Mouse (Mus musculus) heart, adult 11 months (tissue): Measurements from ENCODE around the gene Gm20388.
A peak's percentile ranks its signal among the peaks of the same experiment; 100 is the strongest.

Experiments used
- DNase-seq: peaks from one replicate; pipeline ENCODE4 v3.0.0; 2022

Gm20388 gene

DNA sequence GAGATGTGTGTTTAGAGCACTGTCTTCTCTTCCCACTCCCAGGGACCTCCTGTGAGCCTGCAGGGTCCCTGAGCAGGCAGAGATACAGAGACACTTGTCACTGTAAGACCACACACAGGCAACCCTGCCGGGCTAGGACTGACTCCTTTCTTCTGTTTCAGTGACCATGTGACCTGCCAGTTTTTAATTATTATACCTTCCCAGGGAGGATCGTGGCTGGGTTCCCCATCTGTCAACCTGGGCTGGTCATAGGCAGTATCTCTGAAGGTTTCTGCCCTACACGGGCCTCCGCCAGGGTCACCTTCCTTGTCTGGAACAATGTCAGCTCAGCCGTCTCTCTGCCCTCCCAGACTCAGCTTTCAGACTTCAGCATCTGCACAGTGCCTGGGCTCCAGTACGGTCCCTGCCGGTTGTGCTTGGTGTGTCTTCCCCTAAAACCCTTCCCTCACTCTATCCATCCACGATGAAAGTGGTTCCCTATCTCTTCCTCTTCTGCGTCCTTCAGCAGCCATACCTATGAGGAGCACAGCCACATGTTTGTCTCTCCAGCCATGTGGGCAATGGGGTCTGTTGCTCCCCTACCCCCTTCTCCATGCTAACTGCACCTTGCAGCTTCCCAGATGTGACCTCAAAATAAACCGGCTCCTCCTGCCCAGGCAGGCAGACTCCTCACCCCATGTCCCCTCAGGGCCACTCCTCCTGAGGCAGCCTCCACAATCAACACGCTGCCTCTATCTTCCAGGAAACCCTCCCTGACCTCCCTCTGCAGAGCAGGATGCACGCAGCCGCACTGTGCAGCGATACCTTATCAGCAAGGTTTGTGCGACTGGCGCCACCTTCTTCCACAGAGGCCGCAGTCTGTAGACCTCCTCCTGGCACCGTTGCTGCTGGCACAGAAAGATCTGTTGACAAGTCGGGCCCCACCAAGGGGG is 2825.2 kb downstream of the Gm20388 start:
- DNase-seq, result peak; percentile 94

GRCm38 (mm10) chr8:122736623-122737022 is 2826.0 kb downstream of the Gm20388 start:
- no peak for DNase-seq

GRCm38 (mm10) chr8:122737071-122737470 is 2826.4 kb downstream of the Gm20388 start:
- no peak for DNase-seq

DNA sequence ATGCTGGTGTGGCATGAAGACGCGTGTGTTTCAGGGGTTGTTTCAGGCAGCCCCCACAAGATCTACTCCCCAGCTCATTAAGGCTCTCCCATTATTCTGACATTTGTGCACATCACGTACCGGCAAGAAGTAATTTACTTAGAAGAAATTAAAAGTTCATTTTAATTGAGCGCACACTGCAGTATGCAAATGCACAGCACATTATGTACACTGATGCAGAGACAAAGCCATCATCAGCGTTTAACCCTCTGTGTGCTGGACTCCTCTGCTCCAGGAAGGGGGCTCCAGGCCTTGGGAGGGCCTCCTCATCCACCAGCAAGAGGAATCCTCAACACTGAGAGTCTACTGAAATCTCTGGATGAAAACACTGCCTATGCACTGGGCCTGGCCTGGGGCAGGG is 2827.2 kb downstream of the Gm20388 start:
- DNase-seq, result no peak

DNA sequence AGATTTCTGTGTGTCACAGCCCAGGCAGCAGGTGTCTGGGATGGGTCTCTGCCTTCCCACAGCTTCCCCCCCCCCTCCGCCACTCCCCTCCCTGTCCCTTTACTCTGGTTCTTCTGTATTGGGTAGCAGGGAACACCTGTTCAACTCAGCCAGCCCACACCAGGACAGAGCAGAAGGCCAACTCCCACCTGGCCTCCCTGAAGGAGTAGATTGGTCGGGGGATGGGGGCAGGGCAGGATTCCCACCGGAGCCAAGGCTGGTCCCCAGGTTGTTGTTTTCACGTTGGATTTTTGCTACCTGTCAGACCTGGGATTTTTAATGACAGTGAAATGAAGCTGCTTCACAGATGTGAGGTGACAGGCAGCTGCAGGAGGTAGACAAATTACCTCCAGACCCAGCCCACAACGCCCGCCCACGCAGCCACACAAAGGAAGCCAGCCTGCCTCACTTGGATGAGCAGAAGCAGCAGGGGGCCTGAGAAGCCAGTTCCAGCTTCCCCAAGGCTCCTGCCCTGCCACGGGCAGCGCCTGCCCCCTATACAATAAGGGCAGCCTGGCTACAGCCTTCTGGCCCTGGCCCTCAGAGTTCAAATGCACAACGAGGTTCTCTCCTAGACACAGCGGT is 2828.6 kb downstream of the Gm20388 start:
- DNase-seq, result no peak

- DNase-seq, result no peak
Measured at GRCm38 (mm10) chr8:122742471-122742870, 2831.8 kb downstream of the Gm20388 start.

DNA sequence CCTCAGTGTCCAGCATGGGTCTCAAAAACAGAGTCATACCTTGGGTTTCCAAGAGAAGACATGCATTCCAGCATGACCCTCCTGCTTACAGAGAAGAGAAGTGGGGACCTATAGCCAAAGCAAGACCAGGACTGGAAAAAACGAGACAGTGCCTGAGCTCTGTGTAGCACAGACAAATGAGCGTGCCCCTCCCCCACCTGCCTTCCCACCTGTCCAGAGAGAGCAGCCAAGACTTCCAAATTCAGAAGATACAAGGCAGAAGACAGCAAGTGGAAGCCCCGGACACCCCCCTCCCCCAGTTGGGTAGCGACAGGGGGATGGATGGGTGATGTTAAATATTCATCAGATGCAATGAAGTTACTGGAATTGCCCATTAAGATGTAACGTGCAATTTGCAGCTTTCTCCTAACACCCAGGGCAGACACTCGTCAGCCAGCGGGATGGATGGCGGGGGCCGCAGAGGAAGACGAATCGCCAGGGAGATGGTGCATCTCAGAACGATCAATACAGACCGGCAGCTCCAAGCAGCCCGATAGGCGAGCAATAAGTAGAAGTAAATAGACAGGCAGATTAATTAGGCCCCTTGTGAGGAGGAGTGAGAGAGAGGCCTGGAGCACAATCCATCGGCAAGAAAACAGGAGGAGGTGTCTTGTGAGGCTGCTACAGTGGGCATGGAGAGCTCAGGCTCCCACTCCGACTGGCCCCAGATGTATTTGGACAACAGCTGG is 2834.5 kb downstream of the Gm20388 start:
- DNase-seq, result no peak

DNA sequence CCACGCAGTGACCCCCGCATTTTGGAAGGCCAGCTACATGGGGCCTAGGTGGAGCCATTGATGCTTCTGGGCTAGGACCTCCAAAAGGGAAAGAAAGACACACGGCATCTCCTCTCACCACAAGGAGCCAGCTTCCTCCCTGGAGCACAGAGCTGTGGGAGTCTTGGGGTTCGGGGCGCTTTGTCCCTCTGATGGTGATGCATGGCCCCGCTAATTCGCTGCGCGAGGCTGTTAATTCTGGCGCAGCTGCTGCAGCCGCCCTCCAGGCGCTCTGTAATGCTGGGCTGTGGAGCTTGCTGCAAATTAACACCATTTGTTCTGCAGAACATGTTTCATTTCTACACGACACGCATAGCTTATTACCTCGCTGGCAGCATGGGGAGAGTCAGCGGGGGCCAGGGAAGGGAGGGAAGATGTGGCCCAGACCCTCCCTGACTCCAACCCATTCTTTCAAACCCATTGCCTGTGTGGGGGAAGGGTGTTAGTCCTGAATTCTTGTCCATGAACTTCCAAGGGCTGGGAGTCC is 2835.2 kb downstream of the Gm20388 start:
- DNase-seq, result no peak

DNA sequence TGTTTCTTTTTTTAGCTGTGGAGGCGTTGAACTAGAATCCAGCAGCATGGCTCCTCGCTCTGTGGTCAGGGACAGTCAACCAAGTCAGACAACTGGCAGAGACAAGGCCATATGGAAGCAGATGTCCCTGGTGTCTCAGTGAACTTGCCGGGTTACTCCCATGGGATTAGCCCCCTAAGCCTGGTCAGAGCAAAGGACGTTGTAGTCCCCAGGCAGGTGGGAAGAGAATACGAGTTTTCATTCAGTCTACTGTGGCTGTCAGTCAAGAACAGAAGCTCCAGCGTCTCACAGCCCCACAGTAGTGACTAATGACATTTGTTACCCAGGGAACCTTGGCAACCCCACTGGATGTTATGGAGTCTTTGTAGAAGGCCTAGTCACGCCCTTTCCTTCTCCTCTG is 2835.8 kb downstream of the Gm20388 start:
- no peak for DNase-seq

DNA sequence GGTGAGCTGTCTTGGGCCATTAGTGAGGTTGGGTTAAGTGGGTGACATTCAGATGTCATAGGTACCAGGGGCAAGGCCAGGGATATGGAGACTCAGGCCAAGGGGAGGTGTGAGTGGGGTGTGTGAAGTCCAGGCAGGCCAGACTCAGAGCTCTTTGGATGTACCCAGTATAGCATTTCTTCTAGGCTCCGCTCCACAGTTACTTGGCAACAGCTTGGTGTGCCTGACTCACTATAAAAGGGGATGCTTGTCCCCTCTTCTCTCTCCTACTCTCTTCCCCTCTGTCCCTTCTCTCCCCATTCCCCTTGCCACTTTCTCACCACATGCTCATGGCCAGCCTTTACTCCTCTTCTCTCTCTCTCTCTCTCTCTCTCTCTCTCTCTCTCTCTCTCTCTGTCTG is 2837.2 kb downstream of the Gm20388 start:
- no peak for DNase-seq

DNA sequence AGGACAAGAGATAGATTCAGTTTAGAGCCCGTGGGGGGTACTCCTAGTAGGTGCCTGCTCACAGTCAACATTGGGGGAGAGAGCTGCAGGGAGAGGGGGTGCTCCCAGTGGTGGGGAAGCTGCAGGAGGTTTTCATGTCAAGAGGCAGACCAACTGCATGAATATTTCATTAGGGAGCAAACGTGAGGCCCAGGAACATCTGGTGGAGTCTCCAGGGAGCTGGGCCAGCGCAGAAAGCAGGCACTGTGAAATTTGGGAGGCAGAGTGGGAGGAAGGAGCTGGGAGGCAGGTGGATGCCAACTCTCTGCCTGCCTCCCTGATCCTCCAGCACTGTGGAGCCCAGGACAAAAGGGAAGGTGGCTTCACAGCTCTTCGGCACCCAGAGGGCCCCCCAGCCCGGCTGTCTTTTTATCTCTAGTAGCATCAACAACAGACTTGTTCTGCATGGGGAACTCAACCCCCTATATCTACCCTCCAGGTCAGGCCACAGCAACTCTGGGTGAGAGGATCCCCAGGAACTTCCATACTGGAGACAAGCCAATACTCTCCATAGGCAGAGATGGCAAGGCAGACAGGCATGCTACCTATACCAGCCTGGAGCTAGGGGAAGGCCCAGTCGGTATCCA is 2838.8 kb downstream of the Gm20388 start:
- no peak for DNase-seq

GRCm38 (mm10) chr8:122751342-122751741 is 2840.7 kb downstream of the Gm20388 start:
- no peak for DNase-seq

GRCm38 (mm10) chr8:122752111-122752721 is 2841.6 kb downstream of the Gm20388 start:
- no peak for DNase-seq

GRCm38 (mm10) chr8:122758597-122758996 is 2848.0 kb downstream of the Gm20388 start:
- DNase-seq, result no peak

DNA sequence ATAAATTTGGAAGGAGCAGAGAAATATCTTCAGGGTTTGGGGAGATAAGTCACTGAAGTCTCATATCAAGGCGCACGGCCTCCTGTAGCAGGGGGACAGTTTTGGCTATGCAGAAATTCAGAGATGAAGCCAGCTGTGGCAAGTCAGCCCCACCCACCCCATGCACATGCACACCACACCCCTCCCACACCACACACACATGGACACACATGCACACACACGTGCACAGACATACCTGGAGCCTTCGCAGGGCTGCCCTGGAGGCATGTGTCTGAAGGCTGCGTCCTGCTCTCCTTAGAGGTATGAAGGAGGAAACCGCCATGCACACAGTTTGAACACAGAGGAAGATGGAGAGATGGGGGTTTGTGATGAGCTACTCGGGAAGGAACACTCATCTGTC is 2849.5 kb downstream of the Gm20388 start:
- no peak for DNase-seq

GRCm38 (mm10) chr8:122761109-122761508 is 2850.5 kb downstream of the Gm20388 start:
- no peak for DNase-seq

GRCm38 (mm10) chr8:122762731-122763266 is 2852.2 kb downstream of the Gm20388 start:
- peak; percentile 96 for DNase-seq

GRCm38 (mm10) chr8:122763267-122763738 is 2852.7 kb downstream of the Gm20388 start:
- peak; percentile 97 for DNase-seq

- DNase-seq, result no peak
Measured at GRCm38 (mm10) chr8:122764790-122765474, 2854.3 kb downstream of the Gm20388 start.

DNA sequence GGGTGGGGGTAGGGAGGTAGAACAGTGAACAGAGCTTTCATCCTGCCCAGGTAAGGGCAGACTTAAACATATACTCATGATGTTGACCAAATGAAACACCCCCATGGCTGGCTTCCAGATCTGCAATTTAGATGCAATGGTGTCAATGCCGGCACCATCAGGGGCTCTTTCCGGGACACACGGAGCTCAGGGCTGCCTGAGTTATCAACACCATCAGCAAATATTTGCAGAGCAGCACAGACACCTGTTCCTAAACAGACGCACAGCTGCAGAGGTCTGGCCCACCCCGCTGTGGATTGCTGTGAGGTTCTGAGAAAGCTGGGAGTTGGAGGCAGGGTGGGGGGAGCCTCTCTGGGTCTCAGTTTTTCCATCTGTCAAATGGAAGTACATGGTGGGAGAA is 2855.5 kb downstream of the Gm20388 start:
- no peak for DNase-seq

- no peak for DNase-seq
Measured at GRCm38 (mm10) chr8:122766647-122767200, 2856.1 kb downstream of the Gm20388 start.
